Mouse (Mus musculus): ENCODE data around the gene Mier2.

DNA sequence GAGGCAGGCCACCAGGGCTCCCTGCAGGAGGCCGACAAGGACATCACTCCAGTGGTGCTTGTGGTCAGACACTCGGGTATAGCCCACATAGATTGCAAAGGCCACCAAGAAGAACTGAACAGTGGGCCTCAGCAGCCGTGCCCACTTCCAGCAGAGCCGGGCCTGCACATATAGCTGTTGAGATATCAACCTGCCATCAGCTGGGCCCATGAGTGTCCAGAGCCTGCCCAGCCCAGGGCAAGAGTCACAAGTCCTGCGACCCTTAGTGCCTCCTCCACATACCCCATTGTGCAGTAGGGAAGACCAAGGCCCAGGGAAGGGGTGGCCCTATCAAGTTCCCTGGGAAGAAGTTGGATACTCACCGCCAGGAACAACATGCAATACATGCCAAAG is 27.6 kb downstream of the Mier2 start:
- TF ChIP-seq EP300 (IDR thresholded peaks at IDR 0.05; ENCODE audit: low read depth): no peak
- no peak for TF ChIP-seq CTCF (IDR thresholded peaks at IDR 0.05; ENCODE audit: low read depth)
